Mouse (Mus musculus) cerebellum, adult 9-10 months (tissue): ENCODE data around the gene Urod.

ENCODE experiments used
- DNase-seq: peaks from one replicate; pipeline ENCODE4 v3.0.0; 2022

Gene Urod

GRCm38 (mm10) chr4:116993672-116994621, at the start of gene Urod:
Gene Urod, minus strand, starts transcription at chr4:116994413.
- peak; percentile 97 for DNase-seq

GRCm38 (mm10) chr4:117041283-117041721, 47.1 kb upstream of the Urod start:
- DNase-seq = peak; percentile 45

- no peak for DNase-seq
Observed at GRCm38 (mm10) chr4:117040791-117041190, 46.6 kb upstream of the Urod start.

GRCm38 (mm10) chr4:117039925-117040687, 45.9 kb upstream of the Urod start:
- peak; percentile 58 for DNase-seq

- no peak for DNase-seq
Observed at GRCm38 (mm10) chr4:117031105-117031504, 36.9 kb upstream of the Urod start.

GRCm38 (mm10) chr4:117023469-117023868, 29.3 kb upstream of the Urod start:
- no peak for DNase-seq

- DNase-seq = peak; percentile 91
Observed at GRCm38 (mm10) chr4:117019206-117020134, 25.3 kb upstream of the Urod start, which contains the start of gene Eif2b3. Gene Eif2b3, plus strand, starts transcription at chr4:117019402.

- no peak for DNase-seq
Observed at GRCm38 (mm10) chr4:117018327-117018726, 24.1 kb upstream of the Urod start.

- no peak for DNase-seq
Observed at GRCm38 (mm10) chr4:117017738-117018137, 23.5 kb upstream of the Urod start.

- DNase-seq = no peak
Observed at GRCm38 (mm10) chr4:117014901-117015415, 20.7 kb upstream of the Urod start.

GRCm38 (mm10) chr4:117013596-117013995, 19.4 kb upstream of the Urod start:
- DNase-seq = no peak

GRCm38 (mm10) chr4:117010231-117010630, 16.0 kb upstream of the Urod start:
- DNase-seq = no peak

GRCm38 (mm10) chr4:117007058-117007457, 12.8 kb upstream of the Urod start:
- DNase-seq = no peak

GRCm38 (mm10) chr4:117005611-117006400, 11.6 kb upstream of the Urod start:
- DNase-seq = no peak

- no peak for DNase-seq
Observed at GRCm38 (mm10) chr4:117004649-117005048, 10.4 kb upstream of the Urod start.

- peak; percentile 73 for DNase-seq
Observed at GRCm38 (mm10) chr4:117002543-117003521, 8.6 kb upstream of the Urod start.

- DNase-seq = no peak
Observed at GRCm38 (mm10) chr4:117001957-117002356, 7.7 kb upstream of the Urod start.

GRCm38 (mm10) chr4:116999513-117000154, 5.4 kb upstream of the Urod start:
- no peak for DNase-seq

GRCm38 (mm10) chr4:116995798-116996135, 1.6 kb upstream of the Urod start:
- peak; percentile 76 for DNase-seq
